Mouse (Mus musculus): ENCODE results near the gene Bspry. TPM values are rescaled to one million over a fixed set of nuclear protein-coding genes. Genes with fewer than 3 reads are reported as not detected.

The Bspry gene
- polyA plus RNA-seq (2015; fragmentation: Illumina TruSeq; extraction: RNeasy Lipid Tissue Mini Kit (QIAGEN cat#74804); ENCODE audit: insufficient read depth, low replicate concordance) = 0.80 TPM

DNA sequence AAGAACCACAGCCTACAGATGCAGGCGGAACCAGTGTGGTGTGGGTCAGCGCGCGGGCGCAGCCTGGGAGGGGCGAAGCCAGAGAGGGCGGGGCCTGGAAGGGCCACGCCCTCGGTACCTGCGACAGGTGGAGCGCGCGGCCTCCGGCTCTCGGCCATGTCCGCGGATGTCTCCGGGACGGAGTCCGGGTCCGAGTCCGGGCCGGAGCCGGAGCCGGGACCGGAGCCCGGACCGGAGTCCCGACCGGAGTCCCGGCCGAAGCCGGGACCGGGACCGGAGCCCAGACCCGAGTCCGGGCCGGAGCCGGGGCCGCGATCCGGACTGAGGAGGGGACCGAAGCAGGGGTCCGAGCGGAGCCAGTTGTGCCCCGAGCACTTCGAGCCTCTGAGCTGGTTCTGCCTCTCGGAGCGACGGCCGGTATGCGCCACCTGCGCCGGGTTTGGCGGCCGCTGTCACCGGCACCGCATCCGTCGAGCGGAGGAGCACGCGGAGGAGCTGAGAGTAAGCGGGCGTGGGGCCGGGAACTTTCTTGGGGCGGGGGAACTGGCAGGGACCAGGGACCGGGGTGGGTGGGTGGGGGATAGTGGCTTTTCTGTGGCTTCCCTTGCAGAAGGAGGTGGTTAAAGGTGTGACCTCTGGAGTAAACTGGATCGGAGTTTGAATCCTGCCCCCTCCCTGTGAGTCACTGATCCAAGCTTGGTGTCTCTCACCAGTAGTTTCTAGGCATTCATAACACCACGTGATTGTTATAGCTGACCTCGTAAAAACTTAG lies at the start of gene Bspry:
TSS of gene Bspry (plus strand) at position 117 of the 772 bp plus-strand sequence.

DNA sequence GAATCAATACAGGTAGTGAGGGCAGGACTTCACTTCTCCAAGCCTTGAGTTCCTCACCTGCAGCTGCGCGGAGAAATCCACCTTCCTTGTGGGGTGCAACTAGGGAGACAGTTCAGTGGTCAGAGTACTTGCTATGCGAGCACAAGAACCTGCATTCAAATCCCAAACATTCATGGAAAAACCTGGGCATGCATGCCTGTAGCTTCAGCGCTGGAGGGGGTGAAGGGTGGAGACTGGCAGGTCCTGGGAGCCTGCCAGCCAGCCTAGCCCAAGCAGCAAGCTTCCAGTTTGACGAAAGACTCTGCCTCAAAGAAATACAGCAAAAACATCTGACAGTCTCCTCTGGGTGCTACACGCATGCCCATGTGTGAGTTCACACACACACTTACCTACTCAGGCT lies 44.8 kb upstream of the Bspry start, which contains the start of gene Rnf183:
TSS of gene Rnf183 (minus strand) at position 172 of the 400 bp plus-strand sequence.

DNA sequence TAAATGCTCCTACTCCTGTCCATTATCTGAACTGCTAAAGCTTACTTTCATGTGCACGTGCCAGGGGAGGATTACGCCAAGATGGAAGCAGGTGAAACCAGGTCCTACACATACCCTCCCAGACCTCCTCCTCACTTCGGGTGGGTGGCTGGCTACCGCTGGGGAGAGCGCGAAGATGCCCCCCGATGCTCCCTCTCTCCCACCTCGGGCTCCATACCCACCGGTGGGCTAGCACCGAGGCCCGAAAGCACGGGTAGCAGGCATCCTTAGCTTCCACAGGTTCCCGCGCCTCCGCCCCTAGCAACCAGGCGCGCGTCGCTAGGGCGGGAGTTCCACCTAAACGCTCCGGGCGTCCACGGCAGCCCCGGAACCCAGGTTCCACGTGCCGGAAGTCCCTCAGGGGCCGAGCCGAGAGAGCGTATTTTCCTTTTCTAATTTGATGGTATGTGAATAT lies 9.2 kb upstream of the Bspry start, which contains the start of gene Wdr31:
TSS of gene Wdr31 (minus strand) at position 299 of the 454 bp plus-strand sequence.

DNA sequence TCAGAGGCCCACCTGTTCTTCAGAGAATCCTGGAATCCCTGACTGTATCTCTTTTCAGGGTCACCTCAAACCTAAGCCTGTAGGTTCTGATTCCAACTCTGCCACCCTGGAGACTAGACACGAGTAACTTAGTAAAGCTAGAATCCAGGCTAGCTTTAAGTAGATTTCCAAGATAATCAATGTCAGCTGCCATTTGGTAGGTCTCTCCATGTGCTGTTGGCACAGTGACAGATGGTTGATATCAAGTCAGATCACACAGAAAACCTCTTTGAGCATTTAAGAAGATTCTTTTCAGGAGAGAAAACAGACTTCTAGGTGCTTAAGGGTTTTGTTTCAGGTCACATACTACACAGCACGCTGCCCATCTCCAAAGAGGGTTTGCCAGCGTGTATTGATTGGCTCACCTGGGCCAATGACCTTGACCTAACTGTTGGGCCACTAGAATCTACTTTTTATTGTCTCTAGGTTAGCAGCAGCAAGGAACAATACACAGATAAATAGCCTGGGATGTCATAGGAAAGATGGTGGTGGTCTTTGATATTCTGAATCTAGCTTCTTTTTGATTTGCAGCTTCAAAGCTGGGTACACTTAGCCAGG lies 23.6 kb downstream of the Bspry start, which contains the start of gene Hdhd3:
TSS of gene Hdhd3 (minus strand) at position 94 of the 597 bp plus-strand sequence.

DNA sequence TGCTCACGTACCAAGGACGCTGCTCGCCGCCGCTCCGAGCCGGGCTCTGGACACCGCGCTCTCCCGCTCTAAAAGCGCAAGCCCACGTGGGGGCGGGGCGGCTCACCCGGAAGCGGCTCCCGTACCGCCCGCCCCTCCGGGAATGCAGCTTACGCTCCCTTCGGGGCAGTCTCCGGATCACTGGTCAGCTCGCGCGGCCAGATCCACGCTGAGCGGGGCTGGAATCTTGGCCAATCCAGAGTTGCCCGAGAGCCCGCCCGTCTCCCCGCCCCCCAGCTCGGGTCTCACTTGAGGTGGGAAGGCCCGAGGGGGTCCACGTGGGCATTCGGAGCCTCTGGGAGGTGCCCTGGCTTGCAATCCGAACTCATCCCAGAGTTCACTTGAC lies 40.0 kb downstream of the Bspry start, which contains the start of gene Alad:
TSS of gene Alad (minus strand) at position 70 of the 385 bp plus-strand sequence.

DNA sequence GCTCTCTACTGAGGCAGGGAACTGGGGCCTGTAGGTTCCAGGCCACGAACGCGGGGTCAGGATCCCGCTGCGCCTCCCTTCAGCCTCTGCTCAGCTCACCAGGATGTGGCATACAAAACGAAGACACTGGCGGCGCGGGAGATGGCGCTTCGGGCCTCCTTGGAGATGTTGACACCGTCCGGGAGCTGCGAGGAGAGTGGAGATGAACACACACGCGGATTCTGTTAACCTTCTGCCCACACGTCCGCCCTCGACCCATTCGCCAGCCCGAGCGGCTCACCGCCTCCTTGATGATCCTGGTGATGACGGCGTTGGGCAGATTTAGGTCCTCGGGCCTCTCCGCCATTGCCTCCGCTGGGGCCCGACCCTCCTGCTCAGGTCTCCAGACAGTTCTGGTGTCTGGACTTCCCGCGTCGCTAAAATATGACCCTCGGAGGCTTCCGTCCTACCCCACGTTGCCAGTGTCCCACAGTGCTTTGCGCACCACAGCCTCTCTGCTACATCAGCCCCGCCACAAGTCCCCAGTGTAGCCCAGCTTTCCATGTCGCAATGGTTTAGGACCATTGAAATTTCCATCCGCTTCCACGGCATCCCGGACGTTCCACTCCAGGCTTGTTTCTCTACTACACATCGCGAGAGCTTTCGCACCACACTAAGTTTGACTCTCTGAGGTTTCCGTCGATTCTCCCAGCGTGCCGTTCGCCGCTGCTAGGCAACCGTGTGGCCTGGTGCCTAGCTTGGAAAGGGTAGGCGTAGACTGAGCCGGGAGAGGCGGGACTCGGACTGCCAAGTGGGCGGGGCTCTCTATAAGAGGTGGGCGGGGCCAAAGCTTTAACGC lies 45.0 kb downstream of the Bspry start, which contains the start of the genes Pole3 and 4933430I17Rik:
TSS of gene Pole3 (minus strand) at position 418 of the 838 bp plus-strand sequence.
TSS of gene 4933430I17Rik (plus strand) at position 719 of the 838 bp plus-strand sequence.

Other genes starting within 250 kb of the Bspry start
- gene Zfp37, start 249.0 kb upstream of the Bspry start, polyA plus RNA-seq (2015; fragmentation: Illumina TruSeq; extraction: RNeasy Lipid Tissue Mini Kit (QIAGEN cat#74804); ENCODE audit: insufficient read depth, low replicate concordance) = 2.5 TPM
- gene Slc31a2, start 217.5 kb upstream of the Bspry start, polyA plus RNA-seq (2015; fragmentation: Illumina TruSeq; extraction: RNeasy Lipid Tissue Mini Kit (QIAGEN cat#74804); ENCODE audit: insufficient read depth, low replicate concordance) = 13.1 TPM
- gene Fkbp15, start 119.5 kb upstream of the Bspry start, polyA plus RNA-seq (2015; fragmentation: Illumina TruSeq; extraction: RNeasy Lipid Tissue Mini Kit (QIAGEN cat#74804); ENCODE audit: insufficient read depth, low replicate concordance) = 51.8 TPM
- 23.6 TPM for gene Slc31a1, start 119.3 kb upstream of the Bspry start, polyA plus RNA-seq (2015; fragmentation: Illumina TruSeq; extraction: RNeasy Lipid Tissue Mini Kit (QIAGEN cat#74804); ENCODE audit: insufficient read depth, low replicate concordance)
- 81.9 TPM for gene Cdc26, start 71.4 kb upstream of the Bspry start, polyA plus RNA-seq (2015; fragmentation: Illumina TruSeq; extraction: RNeasy Lipid Tissue Mini Kit (QIAGEN cat#74804); ENCODE audit: insufficient read depth, low replicate concordance)
- gene Prpf4, start 71.3 kb upstream of the Bspry start, polyA plus RNA-seq (2015; fragmentation: Illumina TruSeq; extraction: RNeasy Lipid Tissue Mini Kit (QIAGEN cat#74804); ENCODE audit: insufficient read depth, low replicate concordance) = 19.2 TPM
- gene Rnf183, start 44.8 kb upstream of the Bspry start, polyA plus RNA-seq (2015; fragmentation: Illumina TruSeq; extraction: RNeasy Lipid Tissue Mini Kit (QIAGEN cat#74804); ENCODE audit: insufficient read depth, low replicate concordance) = not detected
- 0.55 TPM for gene Wdr31, start 9.2 kb upstream of the Bspry start, polyA plus RNA-seq (2015; fragmentation: Illumina TruSeq; extraction: RNeasy Lipid Tissue Mini Kit (QIAGEN cat#74804); ENCODE audit: insufficient read depth, low replicate concordance)
- 0.26 TPM for gene Hdhd3, start 23.4 kb downstream of the Bspry start, polyA plus RNA-seq (2015; fragmentation: Illumina TruSeq; extraction: RNeasy Lipid Tissue Mini Kit (QIAGEN cat#74804); ENCODE audit: insufficient read depth, low replicate concordance)
- gene Alad, start 39.9 kb downstream of the Bspry start, polyA plus RNA-seq (2015; fragmentation: Illumina TruSeq; extraction: RNeasy Lipid Tissue Mini Kit (QIAGEN cat#74804); ENCODE audit: insufficient read depth, low replicate concordance) = 10.1 TPM
- gene Pole3, start 45.0 kb downstream of the Bspry start, polyA plus RNA-seq (2015; fragmentation: Illumina TruSeq; extraction: RNeasy Lipid Tissue Mini Kit (QIAGEN cat#74804); ENCODE audit: insufficient read depth, low replicate concordance) = 38.6 TPM
- 0.59 TPM for gene 4933430I17Rik, start 45.3 kb downstream of the Bspry start, polyA plus RNA-seq (2015; fragmentation: Illumina TruSeq; extraction: RNeasy Lipid Tissue Mini Kit (QIAGEN cat#74804); ENCODE audit: insufficient read depth, low replicate concordance)
- 42.9 TPM for gene Rgs3, start 79.8 kb downstream of the Bspry start, polyA plus RNA-seq (2015; fragmentation: Illumina TruSeq; extraction: RNeasy Lipid Tissue Mini Kit (QIAGEN cat#74804); ENCODE audit: insufficient read depth, low replicate concordance)